Mouse (Mus musculus) liver, adult 2 months (tissue): Measurements from ENCODE around the gene Ptprm.

Experiments
- CTCF ChIP-seq: fragments of 200-500 bp; IDR thresholded peaks from 2 replicates; pipeline ENCODE4 v1.5.1; 2011; ENCODE audit warnings: low read depth, low read length, control low read depth
- POLR2A ChIP-seq: fragments of 200-500 bp; IDR thresholded peaks from 2 replicates; pipeline ENCODE4 v1.6.1; 2011; ENCODE audit warnings: low read length, control low read depth; ENCODE audit not compliant: insufficient read depth; ENCODE audit errors: extremely low read depth

DNA sequence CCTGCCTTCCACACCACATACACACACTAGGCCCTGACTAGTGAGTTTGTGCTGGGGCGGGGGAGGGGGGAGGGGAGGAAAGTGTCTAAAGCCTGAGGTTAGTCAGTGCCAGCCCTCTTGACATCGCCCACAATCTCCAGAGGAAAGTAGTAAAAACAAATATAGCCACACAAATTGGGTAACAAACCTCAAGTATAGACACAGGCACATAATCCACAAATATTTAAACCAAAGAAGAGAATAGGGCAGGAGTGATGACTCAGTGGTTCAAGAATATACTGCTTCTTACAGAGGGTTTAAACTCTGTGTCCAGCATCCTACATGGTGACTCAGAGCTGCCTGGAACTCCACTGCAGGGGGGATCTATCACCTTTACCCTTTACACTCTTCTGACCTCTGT is 203.8 kb downstream of the Ptprm start:
- TF ChIP-seq POLR2A (no peak), CTCF (no peak)
